Mouse (Mus musculus): ENCODE measurements at regions not wholly inside any gene's neighbourhood (a gene's known extent, or its start where the extent isn't known, plus 50 kb on each side); places are given as distances from the start of the nearest gene placed in this dataset.

DNA sequence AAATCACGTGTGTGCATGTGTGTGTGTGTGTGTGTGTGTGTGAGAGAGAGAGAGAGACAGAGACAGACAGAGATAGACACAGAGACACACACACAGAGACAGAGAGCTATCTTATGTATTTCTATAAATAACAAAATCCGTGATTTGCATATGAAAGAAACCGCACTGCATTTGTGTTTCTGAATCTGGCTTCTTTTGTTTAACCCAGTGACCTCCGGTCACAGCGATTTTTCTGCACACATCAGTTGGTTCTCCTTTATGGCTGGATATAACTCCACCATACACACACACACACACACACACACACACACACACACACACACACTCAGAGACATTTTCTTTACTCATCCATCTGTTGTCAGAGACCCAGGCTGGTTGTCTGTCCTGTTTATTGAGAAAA is 58.2 kb upstream of the Lhx8 start:
- no peak for DNase-seq (ENCODE audit: low spot score in 2 of 2)

DNA sequence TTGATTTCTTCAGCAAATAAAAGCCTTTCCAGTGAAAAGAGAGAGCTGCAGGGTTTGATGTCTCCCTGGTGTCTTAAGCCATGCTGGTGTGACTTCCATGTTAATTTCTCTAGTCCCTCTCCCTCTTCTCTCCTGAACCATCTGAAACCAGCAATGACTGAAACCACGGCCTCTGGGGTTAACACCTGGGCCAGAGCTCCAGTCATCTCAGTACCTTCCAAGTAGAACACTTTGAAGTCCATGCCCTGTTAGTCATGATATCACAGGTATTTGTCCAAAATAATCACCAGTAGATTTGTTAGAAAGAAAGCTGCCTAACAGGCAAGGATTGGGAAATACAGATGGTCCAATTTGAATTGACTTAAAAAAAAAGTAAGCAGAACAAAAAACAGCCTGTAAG is 56.8 kb upstream of the Lhx8 start:
- DNase-seq (ENCODE audit: low spot score in 2 of 2), result no peak

DNA sequence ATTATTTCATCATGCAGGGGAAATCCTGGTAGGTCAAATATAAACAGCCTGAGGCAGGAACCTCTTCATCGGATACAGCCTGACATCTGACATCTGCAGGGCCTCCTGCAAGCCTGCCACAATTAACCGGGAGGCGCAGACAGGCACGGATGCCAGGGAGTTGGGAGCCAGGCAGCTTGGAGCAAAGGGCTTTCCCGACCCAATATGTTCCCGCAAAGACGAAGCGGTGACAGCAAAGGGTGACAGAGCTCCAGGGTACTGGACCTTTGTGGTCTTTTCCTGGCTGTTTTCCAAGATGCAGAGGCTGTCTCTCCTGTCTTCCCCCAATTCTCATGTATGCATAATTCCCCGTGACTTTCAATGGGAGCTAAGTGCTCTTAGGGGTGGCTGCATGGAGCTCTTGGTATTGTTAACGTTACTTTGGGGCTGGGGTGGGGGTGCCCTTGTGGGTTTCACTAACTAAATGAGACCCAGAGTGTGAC is 55.4 kb upstream of the Lhx8 start:
- peak in 1 of 2 experiments; percentile 33 for DNase-seq (ENCODE audit: low spot score in 2 of 2)

DNA sequence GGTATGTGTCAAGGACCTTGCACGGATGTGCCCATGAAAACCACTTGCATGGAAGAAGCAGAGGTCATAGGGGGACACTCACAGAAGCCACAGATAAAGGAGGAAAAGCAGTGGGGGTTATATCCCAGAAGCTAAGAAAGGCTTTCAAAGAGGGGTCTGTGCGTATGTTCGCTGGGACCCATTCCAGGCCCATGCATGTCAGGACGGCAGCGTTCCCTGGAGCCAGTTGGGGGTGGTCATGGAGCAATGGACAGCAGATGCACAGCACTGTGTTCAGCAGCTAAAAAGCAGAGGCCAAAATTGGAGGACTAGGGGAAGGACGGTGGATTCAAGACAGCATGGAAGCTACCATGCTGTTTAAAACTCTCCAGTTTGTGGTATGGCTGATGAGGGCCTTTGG is 52.4 kb upstream of the Lhx8 start:
- DNase-seq (ENCODE audit: low spot score in 2 of 2), result peak in 1 of 2 experiments; percentile 10

DNA sequence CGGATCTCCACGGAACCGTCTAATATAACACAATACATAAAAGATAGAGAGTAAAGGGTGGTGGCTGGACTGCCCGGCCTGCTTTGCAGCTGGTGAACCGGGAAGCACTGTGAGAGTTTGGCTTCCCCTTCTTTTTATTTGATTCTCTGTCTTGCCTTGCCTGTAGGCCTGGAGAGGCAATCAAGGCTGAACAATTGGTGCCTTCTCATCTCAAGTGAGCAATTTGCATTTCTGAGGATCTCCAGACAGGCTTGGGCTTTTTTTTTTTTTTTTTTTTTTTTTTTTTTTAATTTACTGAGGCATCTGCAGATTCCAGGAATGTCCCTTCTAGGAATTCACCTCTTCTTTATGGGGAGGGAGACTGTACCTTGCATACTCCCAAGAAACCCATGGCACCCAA is 51.1 kb upstream of the Lhx8 start:
- DNase-seq (ENCODE audit: low spot score in 2 of 2), result no peak

All from cerebellum, postnatal 4 days (tissue).